Mouse (Mus musculus): ENCODE measurements around the gene Olfr448.

Gene Olfr448

DNA sequence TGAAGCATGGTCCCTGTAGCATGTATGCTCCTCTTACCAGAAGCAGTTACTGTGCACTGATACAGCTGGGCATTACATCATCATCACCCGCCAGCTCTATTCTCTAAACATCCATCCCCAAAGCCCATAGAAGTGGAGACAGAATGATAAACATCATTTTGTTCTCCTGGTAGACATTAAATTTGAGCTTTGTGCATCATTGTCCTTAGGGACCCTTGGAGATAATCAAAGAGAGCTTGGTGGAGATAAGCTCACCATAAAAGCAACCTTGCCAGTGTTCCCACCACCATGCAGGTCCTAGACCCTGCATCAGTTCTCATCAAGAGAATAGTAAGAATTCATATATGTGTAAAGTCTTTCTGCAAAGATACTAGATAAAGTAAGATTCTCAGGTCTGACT is at the start of gene Olfr448:
Olfr448 (plus strand) TSS at position 301 of the 400 bp plus-strand sequence.
- no peak for DNase-seq (ENCODE audit: low read depth, low spot score)

DNA sequence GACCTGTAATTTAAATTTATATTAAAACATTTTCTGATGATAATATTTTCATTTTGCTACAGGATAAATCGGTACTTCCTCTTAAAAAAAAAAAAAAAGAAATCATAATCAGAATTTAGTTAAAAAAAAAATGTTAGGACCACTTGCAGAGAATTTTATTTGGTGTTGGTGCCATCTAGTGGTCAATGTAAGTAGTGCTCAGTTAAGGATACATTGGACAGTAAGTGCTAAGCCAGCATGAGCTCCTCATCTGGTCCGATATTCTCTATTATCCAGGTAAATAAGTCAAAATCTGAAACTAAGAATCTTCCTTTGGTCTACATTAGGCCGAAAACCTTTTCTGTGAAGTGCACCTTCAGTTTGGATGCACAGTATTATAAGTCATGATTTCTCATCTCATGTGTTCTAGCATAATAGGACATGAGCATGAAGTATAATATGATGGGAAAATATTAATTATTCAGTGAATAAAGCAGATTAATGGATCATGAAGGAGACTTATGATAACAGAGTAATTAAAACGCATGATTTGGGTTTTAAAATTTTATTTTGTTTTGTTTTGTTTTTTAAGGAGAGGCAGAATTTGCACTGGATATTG is 29.9 kb upstream of the Olfr448 start:
- DNase-seq (ENCODE audit: low read depth, low spot score), result peak; percentile 13

GRCm38 (mm10) chr6:42869695-42870094 is 20.5 kb upstream of the Olfr448 start:
- no peak for DNase-seq (ENCODE audit: low read depth, low spot score)

DNA sequence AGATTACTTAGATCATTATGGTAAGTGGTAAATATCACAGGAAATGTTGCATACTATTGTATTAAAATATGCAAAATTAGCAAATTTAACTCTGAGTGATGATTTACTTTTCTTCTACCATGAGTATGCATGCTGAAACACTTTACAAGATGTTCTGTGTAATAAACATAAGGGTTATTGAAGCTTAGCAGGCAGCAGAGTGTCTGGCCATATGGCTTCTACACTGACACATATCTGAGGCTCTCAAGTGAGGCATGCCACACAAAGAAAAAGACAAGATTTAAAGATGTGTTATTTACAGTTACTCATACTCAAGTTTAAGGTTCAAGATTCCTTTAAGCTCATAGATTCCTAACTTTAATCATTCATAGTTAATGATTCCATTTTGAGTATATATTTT is 13.9 kb upstream of the Olfr448 start:
- DNase-seq (ENCODE audit: low read depth, low spot score), result no peak

DNA sequence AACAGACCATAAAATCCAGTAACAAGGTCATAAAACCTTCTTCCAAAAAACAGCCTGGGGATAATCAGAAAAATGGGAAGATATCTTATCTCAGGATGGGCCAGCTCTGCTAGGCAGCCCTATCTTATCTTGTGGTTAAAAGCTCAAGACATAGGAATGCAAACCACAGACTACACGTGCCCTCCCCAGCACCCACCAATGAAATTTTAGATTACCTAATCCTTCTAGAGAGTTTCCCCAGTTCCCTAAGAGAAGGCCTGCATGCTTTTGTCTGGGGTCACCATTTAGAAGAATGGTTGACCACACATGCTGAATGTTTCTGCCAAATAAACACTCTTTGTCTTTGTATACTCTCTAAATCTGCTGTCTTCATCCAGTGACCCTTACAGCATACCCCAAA is 10.1 kb downstream of the Olfr448 start:
- no peak for DNase-seq (ENCODE audit: low read depth, low spot score)

DNA sequence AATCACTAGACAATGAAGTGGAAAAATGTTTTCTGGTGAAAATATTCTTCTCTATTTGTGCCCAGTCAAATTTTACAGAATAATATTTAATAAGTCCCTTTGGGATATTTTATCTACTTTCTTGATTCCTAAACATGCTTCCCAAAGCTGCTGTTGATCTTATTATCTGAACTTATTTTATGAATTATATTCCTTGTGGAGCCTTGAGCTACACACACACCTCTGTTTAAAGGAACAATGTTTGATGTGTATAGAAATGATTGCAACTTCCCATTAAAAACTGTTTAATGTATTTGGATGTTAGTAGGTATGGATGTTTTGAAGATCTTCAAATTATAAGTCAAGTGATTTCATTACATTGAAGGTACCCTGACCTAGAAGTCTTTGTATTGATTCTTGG is 18.3 kb downstream of the Olfr448 start, which contains the start of gene Olfr447:
Olfr447 (plus strand) TSS at position 301 of the 400 bp plus-strand sequence.
- DNase-seq (ENCODE audit: low read depth, low spot score), result no peak

- no peak for DNase-seq (ENCODE audit: low read depth, low spot score)
Observed at GRCm38 (mm10) chr6:42921077-42921476, 30.8 kb downstream of the Olfr448 start, which contains the start of gene Olfr446. Gene Olfr446, plus strand, starts transcription at chr6:42921377.

Measured in retina, adult 2 months (tissue).